Mouse (Mus musculus) fibroblast of lung, adult 2 months (primary cell): ENCODE data around the gene S1pr2.
"Not testable (repeated sequence)": the region's sequence is repeated elsewhere in the genome, so short reads cannot be mapped to it uniquely, and the experiment has no call there.

Experiments
- DNase-seq: peaks from one replicate; pipeline ENCODE4 v3.0.0-alpha.2; 2011; ENCODE audit warnings: low read depth

Gene S1pr2

DNA sequence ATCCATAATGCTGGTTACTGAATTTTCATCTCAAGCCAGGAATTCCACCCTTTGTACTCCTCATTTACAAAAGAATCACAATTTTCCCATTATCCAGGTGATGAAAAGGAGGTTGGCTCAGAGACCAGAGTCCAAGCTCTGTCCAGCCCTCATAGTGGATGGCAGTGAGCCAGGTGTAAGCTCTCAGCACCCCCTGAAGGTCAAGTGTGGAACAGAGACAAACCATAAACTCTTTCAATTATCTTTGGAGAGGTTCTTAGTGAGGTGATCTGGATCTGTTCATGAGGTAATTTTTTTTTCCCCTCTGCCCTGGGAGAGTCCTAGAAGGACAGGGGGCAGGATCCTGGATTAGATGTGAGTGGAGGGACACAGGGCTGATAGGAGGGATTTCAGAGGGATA is 24.2 kb upstream of the S1pr2 start:
- DNase-seq = no peak

DNA sequence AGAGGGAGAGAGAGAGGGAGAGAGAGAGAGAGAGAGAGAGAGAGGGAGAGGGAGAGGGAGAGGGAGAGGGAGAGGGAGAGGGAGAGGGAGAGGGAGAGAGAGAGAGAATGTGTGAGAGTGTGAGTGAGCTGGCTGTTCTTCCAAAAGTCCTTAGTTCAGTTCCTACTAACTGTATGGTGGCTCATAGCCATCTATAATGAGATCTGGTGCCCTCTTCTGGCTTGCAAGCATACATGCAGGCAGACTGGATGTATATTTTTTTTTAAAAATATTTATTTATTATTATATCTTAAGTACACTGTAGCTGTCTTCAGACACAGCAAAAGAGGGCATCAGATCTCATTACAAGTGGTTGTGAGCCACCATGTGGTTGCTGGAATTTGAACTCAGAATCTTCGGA is 21.8 kb upstream of the S1pr2 start:
- DNase-seq = not testable (repeated sequence)

DNA sequence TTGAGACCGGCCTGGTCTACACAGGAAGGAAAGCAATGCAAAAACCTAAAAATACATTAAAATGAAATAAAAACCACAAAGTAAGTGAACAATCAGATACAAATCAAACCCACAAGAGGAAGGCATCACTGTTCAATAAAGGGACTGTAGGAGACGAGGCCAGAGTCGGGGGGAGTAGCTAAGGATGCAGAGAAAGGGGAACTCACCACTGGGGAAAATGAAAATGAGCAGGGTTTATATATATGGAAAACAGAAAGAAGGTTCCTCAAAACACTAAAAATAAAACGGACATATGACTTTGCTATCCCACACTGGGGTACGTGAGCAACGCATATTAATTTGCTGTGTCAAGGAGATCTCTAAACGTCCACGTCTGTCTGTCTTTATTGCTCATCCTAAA is 20.5 kb upstream of the S1pr2 start:
- no peak for DNase-seq

GRCm38 (mm10) chr9:20995069-20995468 is 18.5 kb upstream of the S1pr2 start:
- DNase-seq = no peak

DNA sequence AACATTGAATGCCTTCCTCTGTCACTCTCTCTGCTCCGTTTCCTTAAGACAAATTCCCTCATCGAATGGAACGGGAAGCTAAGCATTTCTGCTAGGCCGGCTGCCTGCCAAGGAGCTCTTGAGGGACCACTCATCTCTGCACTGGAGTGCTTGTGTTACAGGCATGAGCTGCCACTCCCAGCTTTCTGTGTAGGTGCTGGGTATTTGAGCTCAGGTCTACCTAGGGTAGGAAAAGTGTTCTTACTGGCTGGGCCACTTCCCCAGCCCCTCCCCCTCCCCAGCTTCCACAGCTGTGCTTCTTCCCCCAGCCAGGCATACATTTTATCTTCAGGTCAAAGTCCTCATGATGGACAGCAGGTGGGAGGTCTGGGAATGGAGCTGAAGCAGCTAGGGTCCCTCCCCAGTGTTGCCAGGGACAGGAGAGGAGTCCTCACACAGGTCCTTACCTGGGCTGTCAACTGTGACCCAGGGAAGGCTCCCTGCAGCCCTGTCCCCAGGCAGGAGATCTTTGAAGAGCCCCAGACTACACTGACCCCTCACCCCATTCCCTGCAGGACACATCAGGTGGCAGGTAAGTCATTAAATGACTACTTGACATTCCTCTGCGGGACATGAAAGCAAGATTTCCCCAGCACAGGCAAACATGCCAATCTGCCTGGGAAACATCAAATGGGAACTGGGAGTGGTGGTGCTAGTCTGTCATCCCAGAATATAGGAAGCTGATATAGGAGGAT is 16.8 kb upstream of the S1pr2 start:
- DNase-seq = no peak

- no peak for DNase-seq
Observed at GRCm38 (mm10) chr9:20991587-20991986, 15.0 kb upstream of the S1pr2 start.

DNA sequence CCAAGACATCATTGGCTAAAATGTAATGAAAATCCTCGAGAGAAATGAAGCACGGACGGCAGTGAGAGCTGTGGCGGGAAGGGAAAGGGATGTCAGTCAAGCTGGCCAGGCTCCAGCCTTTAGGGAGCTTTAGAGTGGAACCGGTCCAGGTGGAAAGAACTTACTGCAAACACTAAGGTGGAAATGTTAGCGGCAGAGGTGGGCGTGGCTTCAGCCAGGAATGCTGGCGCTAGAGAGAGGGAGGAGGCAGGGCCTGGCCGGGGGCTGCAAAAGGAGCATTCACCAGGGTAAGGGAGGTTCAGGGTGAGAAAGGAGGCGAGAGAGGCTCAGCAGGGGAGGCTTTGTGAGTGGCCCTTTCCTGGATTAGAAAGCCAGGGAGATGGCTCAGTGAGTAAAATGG is 14.3 kb upstream of the S1pr2 start:
- DNase-seq = no peak

- no peak for DNase-seq
Observed at GRCm38 (mm10) chr9:20987953-20988352, 11.4 kb upstream of the S1pr2 start.

DNA sequence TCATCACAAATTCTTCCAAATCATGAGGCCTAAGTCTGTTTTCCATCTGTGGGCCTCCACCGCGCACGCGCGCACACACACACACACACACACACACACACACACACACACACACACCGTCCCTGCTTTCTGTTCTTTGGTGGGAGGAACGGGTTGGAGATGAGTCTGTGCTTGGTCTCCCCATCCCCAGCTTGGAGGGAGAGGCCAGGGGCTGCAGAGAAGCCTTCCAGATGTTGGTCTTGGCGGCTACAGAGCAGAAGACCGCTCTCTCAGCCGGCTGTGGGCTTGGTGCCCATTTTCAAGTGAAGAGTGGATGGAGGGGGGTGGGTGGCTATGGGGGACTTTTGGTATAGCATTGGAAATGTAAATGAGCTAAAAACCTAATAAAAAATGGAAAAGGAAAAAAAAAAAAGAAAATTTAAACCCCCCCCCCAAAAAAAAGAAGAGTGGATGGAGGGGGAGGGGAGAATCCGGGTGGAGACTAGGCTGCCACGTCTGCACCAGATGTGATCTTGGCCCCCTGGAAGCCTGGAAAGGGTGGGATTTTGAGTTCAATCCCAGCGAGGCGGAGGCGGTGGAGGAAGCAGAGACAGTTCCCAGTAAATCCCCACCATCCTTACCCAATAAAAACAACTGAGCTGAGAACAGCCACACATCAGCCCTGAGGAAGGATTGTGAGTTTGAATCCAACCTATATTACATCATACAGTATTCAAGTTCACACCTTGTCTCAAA is 10.5 kb upstream of the S1pr2 start:
- DNase-seq = no peak

DNA sequence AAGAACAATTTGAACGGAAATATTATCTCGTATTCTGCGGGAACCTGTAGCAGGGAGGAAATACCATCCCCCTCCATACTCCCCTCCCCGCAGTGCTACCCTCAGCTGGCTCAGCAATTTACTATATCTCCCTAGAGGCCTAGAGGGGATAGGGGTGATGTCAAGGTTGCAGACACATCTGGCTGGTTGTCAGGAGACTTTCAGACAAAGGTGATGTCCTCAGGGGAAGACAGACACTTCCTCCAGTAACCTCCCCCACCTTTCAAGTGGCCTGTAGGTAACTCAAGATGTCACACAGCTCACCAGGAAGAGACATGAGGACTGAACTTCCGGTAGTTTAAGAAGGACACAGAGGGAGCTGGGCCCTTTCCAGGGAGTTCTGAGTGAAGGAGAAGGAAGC is 6.6 kb upstream of the S1pr2 start:
- no peak for DNase-seq

DNA sequence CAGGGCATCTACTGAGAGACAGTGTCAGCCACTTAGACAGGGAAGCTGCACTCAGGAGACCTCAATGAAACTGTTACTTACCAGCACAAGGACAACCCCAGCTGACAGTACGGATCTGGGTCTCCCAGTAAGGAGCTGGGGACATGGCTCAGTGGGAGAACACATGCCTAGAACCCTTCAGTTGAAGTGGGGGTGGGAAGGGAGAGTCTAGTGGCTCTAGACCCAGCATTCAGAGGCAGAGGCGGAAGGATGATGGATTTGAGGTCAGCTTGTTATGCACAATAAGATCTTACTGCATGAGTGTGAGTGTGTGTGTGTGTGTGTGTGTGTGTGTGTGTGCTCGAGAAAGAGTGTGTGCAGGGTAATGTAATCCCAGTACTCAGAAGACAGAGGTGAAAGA is 5.6 kb upstream of the S1pr2 start:
- DNase-seq = no peak

- DNase-seq = no peak
Observed at GRCm38 (mm10) chr9:20979769-20980168, 3.2 kb upstream of the S1pr2 start.

DNA sequence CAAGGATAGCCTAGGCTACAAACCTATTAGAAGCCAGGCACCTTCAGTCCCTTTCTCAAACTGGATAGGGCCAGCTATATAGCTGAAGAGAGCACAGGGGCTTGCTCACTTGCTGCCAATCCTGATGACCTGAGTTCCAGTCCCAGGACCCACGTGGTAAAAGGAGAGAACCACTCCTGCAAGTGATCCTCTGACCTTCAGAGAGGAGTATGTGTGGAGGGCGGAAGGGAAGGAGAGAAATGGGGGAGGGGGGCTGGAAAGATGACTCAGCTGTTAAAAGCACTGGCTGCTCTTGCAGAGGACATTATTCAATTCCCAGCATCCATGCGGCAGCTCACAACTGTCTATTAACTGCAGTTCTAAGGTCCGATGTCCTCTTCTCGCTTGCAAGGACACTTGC is 2.6 kb upstream of the S1pr2 start:
- DNase-seq = no peak

DNA sequence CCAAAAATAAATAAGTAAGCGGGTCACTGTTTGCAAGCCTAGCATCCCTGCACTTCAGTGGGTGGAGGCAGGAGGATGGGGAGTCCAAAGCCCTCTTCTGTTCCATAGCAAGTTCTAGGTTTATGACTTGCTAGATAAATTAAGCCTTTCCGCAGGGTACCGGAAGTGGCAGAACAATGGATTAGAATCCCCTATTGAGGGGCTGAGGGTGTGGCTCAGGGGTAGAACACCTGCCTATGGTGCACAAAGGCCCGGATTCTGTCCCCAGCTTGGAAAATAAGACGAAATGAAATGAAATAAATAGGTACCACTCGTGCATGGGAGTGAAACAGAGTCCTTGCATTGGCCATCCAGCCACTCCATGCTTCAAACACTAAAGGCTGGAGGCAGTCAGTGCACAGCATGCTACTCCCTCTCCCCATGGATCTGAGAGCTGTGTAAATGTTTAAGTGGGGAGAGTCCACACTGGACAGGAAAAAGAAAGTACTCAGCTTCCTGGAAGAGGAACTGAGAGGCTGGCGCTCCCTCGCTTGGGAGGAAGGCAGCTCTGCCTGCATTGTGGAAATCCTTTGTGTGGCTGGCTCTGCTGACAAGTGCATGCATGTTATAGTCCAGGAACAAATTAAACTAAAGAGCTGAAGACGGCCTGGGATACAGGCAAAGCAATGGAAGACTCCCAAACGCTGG is 2.0 kb upstream of the S1pr2 start:
- DNase-seq = no peak

DNA sequence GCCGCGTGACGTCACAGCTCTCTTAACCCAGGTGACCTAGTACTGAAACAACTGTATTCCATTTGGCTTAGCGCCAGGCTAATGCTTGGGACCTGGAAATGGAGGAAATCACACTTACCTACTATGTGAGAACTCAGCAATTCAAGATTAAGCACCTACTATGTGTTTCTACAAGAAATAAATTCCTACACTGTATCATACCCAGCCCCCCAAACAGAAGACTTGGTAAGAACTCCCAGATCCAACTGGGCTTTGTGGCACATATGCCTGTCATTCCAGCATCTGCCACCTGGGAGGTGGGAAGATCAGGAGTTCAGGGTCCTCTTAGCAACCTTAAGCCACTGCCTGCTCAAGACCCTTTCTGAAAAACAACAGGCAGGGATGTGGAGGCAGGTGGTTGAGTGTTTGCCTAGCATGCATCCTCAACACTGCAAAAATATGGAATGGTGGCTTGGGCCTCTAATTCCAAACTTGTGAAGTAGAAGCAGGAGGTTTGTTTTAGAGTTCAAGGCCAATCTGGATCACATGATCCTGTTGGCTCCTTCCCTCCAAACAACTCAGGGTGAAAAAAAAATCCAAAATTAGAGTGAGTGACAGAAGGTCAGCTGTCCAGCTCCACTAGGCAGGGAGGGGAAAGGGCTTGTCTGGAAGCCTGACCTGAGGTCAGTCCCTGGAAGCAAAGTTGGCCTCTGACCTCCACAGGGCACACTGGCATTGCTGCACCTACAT is 544 bp upstream of the S1pr2 start:
- no peak for DNase-seq

DNA sequence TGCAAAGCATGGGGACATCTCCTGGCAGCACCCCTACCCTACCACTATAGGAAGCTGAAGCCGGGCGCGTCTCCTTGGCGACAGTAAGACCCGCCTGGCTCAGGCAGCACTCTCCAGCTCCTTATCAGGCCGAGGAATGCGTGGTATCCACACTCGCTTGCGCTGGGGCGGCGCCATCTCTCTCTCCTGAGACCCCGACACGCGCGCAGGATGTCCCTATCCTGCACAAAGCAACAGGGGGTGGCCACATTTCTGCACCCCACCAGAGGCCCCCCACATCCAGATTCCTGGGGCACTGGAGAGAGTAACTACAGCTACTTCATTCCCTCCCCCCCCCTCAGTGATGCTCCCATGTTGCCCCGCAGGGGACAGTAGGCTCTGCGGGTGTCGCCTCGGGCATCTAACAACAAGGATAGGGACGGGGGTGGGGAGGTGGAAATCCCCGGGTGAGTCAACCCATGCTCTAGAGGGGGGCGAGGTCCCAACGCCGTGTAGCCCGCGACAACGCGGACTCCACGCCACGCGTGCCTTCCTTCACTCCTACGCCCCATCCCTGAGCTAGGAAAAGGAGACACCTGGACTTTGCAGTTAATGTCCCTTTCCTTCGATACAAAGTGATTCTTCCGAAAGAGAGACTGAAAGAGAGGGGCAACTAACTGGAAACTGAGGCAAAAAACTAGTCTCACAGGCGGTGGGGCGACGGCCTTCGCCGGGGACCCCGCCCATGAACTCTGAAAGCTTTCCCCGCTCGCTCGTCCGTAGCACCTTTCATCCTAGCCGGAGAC is 958 bp downstream of the S1pr2 start:
- no peak for DNase-seq

DNA sequence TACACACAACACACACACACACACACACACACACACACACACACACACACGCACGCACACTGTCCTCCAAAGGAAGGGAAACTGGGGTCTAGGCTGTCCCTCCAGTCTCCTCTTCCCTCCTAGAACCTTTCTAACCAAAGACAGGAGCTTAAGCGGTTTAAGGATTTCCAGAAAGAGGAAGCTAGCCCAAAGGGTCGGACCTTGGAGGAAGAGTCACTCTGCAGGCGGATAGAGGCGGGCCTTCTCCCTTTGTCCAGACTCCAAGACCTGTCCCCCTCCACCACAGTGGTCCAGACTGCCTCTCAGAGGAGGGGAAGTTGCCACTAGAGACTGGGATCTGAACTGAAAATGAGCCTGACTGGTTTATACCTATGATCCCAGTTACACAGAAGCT is 2.9 kb downstream of the S1pr2 start:
- no peak for DNase-seq

DNA sequence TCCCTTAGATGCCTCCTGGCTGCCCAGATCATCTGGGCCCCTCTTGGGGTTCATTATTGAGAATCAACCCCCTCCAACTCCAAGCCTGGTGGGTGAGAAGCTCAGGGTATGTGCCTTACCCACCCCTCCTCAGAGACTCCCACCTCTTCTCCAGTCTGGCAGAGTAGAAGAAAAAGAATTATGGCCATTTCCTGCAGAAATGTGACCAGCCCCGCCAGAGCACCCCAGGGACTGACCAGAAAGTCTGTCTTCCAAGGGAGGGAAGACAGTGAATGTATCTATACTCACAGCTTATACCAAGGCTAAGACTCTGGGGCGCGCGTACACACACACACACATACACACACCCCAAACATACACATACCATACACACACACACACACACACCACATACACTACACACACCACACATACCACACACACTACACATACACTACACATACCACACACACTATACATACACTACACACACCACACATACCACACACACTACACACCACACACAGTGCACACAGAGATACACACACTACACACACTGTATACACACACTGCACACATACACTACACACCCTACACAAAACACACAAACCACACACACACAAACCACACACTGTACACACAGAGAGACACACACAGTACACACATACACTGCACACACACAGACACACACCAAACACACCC is 3.4 kb downstream of the S1pr2 start:
- no peak for DNase-seq

DNA sequence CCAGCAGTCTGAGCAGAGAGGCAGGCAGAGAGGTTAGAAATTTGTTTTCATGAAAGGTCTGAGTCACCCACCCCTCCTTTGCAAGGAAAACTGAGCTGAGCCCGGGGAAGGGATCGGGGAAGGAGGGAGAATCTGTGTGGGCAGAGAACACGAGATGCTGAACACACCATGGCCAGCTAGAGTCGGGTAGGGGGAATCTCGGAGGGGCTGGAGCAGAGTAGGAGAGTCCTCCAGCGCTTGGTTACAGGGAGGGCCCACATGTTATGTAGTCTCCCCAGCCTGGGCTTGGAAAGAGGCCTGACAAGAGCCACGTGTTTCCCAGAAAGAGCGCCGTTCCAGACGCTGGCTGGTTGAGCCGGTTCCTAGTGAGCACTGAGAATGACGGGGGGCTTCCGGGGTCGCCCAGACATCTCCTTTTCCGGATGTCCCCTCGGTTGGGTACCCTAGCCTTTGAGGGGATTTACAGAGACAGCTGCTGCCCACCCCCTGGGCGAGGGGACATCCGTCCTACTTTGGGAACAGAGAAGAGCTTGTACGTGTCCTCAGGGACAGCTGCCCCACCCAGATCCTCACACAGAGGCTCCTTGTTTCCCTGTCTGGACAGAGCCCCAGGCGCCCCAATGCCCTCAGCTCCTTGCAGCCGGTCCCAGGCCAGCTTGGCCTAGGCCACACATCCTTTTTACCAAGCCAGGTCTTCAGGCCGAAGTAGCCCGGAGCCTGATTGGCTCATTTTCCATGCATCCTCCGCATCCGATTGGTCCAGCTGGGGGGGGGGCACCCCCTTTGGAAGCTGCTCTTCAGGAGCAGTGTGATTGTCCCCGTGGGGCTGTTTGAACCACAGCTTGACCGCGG is 4.2 kb downstream of the S1pr2 start:
- DNase-seq = peak; percentile 89

- peak; percentile 68 for DNase-seq
Observed at GRCm38 (mm10) chr9:20971751-20972140, 4.8 kb downstream of the S1pr2 start.
